Mouse (Mus musculus) thymus, adult 18-20 months (tissue): Measurements from ENCODE around the gene Derl3.

ENCODE experiments used
- DNase-seq, 2 experiments: peaks; one replicate each; pipeline ENCODE4 v3.0.0; 2022; ENCODE audit warnings: mixed read lengths in 2 of 2

The Derl3 gene

GRCm38 (mm10) chr10:75942736-75943477 is 49.7 kb downstream of the Derl3 start, which contains the start of gene Vpreb3:
Gene Vpreb3 (plus strand): TSS chr10:75943057.
- DNase-seq, result no peak

- DNase-seq, result no peak
Measured at GRCm38 (mm10) chr10:75944066-75944772, 51.0 kb downstream of the Derl3 start.

- no peak for DNase-seq
Measured at GRCm38 (mm10) chr10:75945213-75945612, 52.0 kb downstream of the Derl3 start.
